Mouse (Mus musculus) C2C12 (cell line): ENCODE results near the gene Cfap61. TPM values are rescaled to one million over a fixed set of nuclear protein-coding genes. Genes with fewer than 3 reads are reported as not detected.
A peak's percentile ranks its signal among the peaks of the same experiment; 100 is the strongest.
"Not testable (repeated sequence)": the region's sequence is repeated elsewhere in the genome, so short reads cannot be mapped to it uniquely, and the experiment has no call there.

Experiments used
- H3K27me3 ChIP-seq: one replicate; pipeline ENCODE4 v1.6.1; 2011; ENCODE audit not compliant: control insufficient read depth, insufficient read depth, insufficient read length
- H3K36me3 ChIP-seq: one replicate; pipeline ENCODE4 v1.6.1; 2011; ENCODE audit not compliant: control insufficient read depth, insufficient read depth
- H3K4me3 ChIP-seq: one replicate; pipeline ENCODE4 v1.5.1; 2011; ENCODE audit warnings: mild to moderate bottlenecking, control low read depth; ENCODE audit not compliant: poor library complexity, insufficient read depth, severe bottlenecking
- H3K79me2 ChIP-seq: one replicate; pipeline ENCODE4 v1.6.1; 2011; ENCODE audit not compliant: control insufficient read depth, insufficient read depth
- H3K79me3 ChIP-seq: one replicate; pipeline ENCODE4 v1.6.1; 2011; ENCODE audit warnings: low read depth, control low read depth
- H3ac ChIP-seq: one replicate; pipeline ENCODE3; 2011; ENCODE audit warnings: low read depth; ENCODE audit not compliant: control insufficient read depth, insufficient read length
- CEBPB ChIP-seq: IDR thresholded peaks from one replicate; pipeline ENCODE4 v1.6.1; 2011; ENCODE audit warnings: low read depth, mild to moderate bottlenecking, control low read depth, moderate library complexity
- CTCF ChIP-seq: IDR thresholded peaks from one replicate; pipeline ENCODE4 v1.5.1; 2011; ENCODE audit not compliant: control insufficient read depth, insufficient read depth, insufficient read length
- FOSL1 ChIP-seq: IDR thresholded peaks from one replicate; pipeline ENCODE4 v1.8.0; 2011; ENCODE audit warnings: mild to moderate bottlenecking, low read length; ENCODE audit not compliant: poor library complexity, insufficient read depth, severe bottlenecking
- MAX ChIP-seq: IDR thresholded peaks from one replicate; pipeline ENCODE4 v1.6.1; 2011; ENCODE audit warnings: mild to moderate bottlenecking, control low read depth
- MYOD1 ChIP-seq: IDR thresholded peaks from one replicate; pipeline ENCODE4 v1.6.1; 2011; ENCODE audit warnings: low read depth; ENCODE audit not compliant: control insufficient read depth, insufficient read length
- MYOG ChIP-seq: IDR thresholded peaks from one replicate; pipeline ENCODE4 v1.6.1; 2011; ENCODE audit not compliant: control insufficient read depth, insufficient read length; ENCODE audit errors: extremely low read depth
- USF1 ChIP-seq: IDR thresholded peaks from one replicate; pipeline ENCODE4 v1.6.1; 2011; ENCODE audit warnings: low read depth, mild to moderate bottlenecking, control low read depth, moderate library complexity
- polyA plus RNA-seq: library from polyadenylated mRNA; unstranded; fragments of >200 nt; fragmentation: generic; extraction: Trizol; gene quantifications from one replicate; pipeline ENCODE4 v1.2.1, GENCODE M21; 2012; ENCODE audit warnings: missing spikeins

Gene Cfap61
- polyA plus RNA-seq, 1 experiment = 0.06 TPM

- Histone ChIP-seq H3K27me3 (no peaks in the 10 kb centered on the region), H3ac (peak overlapping the region; percentile 14), H3K36me3 (peaks cover 25% of the 10 kb centered on the region), H3K79me3 (peaks cover 57% of the 10 kb centered on the region), H3K4me3 (peak overlapping the region; percentile 92), H3K79me2 (peaks cover 62% of the 10 kb centered on the region)
- TF ChIP-seq MYOD1 (no peak), CTCF (no peak), USF1 (no peak), FOSL1 (no peak), MYOG (no peak), CEBPB (no peak), MAX (no peak)
These were observed 30.5 kb upstream of the Cfap61 start for GRCm38 (mm10) chr2:145903983-145904616.

- Histone ChIP-seq H3K36me3 (peaks cover 35% of the 10 kb centered on the region), H3K4me3 (no peak overlapping the region), H3K27me3 (no peaks in the 10 kb centered on the region), H3ac (no peak overlapping the region), H3K79me3 (peaks cover 64% of the 10 kb centered on the region), H3K79me2 (peaks cover 72% of the 10 kb centered on the region)
- TF ChIP-seq MYOG (no peak), CEBPB (no peak), MAX (no peak), USF1 (no peak), MYOD1 (no peak), CTCF (no peak), FOSL1 (no peak)
These were observed 29.4 kb upstream of the Cfap61 start for GRCm38 (mm10) chr2:145905156-145905555.

- peaks cover 64% of the 10 kb centered on the region for H3K79me3 ChIP-seq
- not testable (repeated sequence) for H3K4me3 ChIP-seq, H3ac ChIP-seq, H3K27me3 ChIP-seq
- H3K79me2 ChIP-seq = peaks cover 79% of the 10 kb centered on the region
- peaks cover 43% of the 10 kb centered on the region for H3K36me3 ChIP-seq
These were observed 28.7 kb upstream of the Cfap61 start for GRCm38 (mm10) chr2:145905884-145906283.

DNA sequence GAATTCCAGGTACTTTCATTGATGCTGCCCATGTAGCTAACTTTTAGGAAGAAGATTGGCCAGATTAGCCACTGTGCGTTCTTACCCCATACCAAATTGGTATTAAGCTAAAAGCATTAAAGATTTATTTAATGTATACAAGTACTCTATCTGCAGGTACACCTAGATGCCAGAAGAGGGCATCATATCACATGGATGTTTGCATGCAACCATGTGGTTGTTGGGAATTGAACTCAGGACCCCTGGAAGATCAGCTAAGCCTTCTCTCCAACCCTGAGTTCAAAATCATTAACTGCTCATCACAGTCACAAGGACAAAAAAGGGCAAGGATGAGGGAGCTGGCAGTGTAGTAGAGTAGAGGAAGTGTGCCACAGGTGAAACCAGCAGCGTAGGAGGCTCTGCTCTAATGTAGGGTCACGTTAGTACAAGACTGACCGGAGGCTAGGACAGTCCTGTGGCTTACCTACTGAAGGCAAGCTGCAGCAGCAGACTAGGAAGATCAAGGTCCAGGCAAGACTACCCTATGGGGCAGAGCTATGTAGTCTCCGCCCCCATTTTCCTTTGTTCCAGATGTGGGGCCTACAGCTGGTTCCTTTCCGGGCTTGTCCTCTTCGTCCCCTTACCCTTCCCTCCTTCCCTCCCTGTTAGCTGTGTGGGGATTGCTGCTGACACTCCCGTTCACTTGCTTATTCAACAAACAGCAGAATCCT lies 13.5 kb upstream of the Cfap61 start:
- Histone ChIP-seq H3K36me3 (peaks cover 86% of the 10 kb centered on the region), H3K4me3 (no peak overlapping the region), H3K79me2 (no peaks in the 10 kb centered on the region), H3ac (no peak overlapping the region), H3K79me3 (no peaks in the 10 kb centered on the region), H3K27me3 (no peaks in the 10 kb centered on the region)
- TF ChIP-seq MYOD1 = no peak
- TF ChIP-seq CEBPB = no peak
- no peak for TF ChIP-seq CTCF
- TF ChIP-seq USF1 = no peak
- no peak for TF ChIP-seq MYOG
- no peak for TF ChIP-seq FOSL1
- TF ChIP-seq MAX = no peak

GRCm38 (mm10) chr2:145936975-145937374 lies 2.4 kb downstream of the Cfap61 start:
- Histone ChIP-seq H3K79me3 (peaks cover 2% of the 10 kb centered on the region), H3K79me2 (peaks cover 11% of the 10 kb centered on the region), H3K4me3 (no peak overlapping the region), H3K36me3 (no peaks in the 10 kb centered on the region), H3ac (no peak overlapping the region), H3K27me3 (no peaks in the 10 kb centered on the region)
- TF ChIP-seq MYOD1 = no peak
- TF ChIP-seq CTCF = no peak
- no peak for TF ChIP-seq MAX
- no peak for TF ChIP-seq FOSL1
- no peak for TF ChIP-seq MYOG
- TF ChIP-seq CEBPB = no peak
- no peak for TF ChIP-seq USF1
